Mouse (Mus musculus) v-Abl transformed pro-B cells (cell line): ENCODE results near the gene Csnka2ip.

Experiments used
- in situ Hi-C, 2 experiments: fragments of 400-800 bp; cut with MboI; formaldehyde crosslinking; loops; one replicate each; pipeline ENCODE4 v1.15.1; 2025; ENCODE audit not compliant: unreplicated experiment in 2 of 2

The Csnka2ip gene

GRCm38 (mm10) chr16:64602308-64602707 lies at the start of gene Csnka2ip:
Gene Csnka2ip (minus strand): TSS chr16:64602408.
- in situ Hi-C loops = no loop called here

- in situ Hi-C loops = no loop called here
These were observed 47.5 kb upstream of the Csnka2ip start for GRCm38 (mm10) chr16:64649594-64650290.

DNA sequence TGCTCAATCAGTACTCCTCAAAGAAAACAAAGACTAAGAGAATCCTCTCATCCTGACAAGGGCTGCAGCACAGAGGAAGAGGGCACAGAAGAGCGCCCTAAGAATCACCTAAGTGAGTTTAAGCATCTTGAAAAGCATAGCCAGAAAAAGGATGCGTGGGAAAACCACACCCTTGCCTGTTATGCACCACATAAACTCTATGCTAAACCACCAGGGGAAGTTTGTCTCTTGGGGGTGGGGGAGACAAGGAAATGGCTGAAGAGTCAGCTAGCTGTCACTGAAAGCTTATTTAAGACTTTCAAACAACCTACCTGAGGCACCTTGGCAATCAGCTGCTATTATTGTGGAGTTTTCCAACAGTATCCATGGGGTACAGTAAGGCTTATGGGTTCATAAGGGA lies 45.6 kb upstream of the Csnka2ip start:
- in situ Hi-C loops = no loop called here

- in situ Hi-C loops = no loop called here
These were observed 32.9 kb upstream of the Csnka2ip start for GRCm38 (mm10) chr16:64635110-64635509.

- in situ Hi-C loops = no loop called here
These were observed 17.9 kb upstream of the Csnka2ip start for GRCm38 (mm10) chr16:64620116-64620515.

DNA sequence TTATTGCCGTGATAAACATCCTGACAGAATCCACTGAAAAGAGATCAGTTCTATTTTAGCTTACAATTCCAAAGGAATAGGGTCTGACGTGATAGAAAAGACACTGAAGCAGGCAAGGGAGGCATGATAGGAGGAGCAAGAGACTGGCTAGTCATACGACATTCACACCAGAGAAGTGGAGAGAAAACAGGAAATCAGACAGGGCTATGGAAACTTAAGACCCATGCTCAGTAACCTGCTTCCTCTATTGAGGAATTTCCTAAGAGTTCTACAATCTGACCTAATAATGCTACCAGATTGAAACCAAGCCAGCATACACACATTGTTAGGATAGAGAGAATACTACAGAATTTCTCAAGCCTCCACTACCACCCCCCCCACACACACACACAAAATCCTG lies 12.4 kb upstream of the Csnka2ip start:
- in situ Hi-C loops = no loop called here

DNA sequence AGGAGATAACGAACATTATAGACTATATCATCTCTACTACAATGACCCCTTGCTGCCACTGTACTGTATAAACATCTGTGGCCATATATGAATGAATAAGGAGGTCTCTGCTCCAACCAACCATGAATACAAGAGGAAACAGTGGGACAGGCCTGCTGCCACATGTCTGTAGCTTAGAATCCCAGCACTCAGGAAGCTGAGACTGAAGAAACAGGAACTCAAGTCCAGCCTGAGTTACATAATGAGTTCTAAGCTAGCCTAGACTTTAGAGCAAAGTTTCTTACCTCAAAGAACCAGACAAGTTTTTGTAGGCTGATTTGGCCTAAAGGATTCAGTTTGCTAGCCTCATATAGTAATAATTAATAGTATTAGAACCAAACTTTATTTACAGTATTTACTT lies 5.6 kb upstream of the Csnka2ip start:
- in situ Hi-C loops = no loop called here

DNA sequence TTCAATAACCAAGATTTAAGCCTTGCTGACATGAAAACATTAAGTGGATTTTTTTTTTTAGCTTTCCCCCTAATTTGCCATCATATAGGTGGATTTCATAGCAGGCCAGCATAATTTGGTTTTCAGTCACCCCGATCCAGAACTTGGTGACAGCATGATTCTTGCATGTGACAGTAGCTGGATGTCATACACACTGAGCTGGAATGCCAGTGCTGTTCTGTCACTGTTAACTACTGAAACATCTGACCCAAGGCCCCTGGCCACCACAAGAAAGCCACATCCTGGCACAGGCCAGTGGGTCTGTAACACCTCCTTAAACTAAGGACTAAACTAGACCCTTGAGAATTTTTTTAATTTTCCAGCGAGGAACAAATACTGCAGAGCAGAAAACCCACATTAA lies 15.4 kb downstream of the Csnka2ip start:
- in situ Hi-C loops = no loop called here

DNA sequence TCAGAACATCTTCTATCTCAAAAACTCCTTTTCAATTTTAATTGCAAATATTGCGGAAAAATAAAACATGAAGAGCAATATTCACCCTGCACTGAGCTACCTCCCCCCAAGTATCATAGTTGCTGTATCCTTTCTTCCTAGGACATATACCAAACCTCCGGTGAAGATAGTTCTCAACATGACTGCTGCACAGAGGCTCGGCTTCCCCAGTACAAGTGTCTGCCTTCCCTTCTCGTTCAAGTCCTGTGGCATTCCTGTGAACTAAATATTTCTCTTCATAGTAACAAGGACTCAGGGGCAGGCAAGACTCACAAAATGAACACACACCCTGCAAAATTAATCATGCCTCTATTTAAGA lies 16.0 kb downstream of the Csnka2ip start:
- in situ Hi-C loops = no loop called here

GRCm38 (mm10) chr16:64585599-64586261 lies 16.5 kb downstream of the Csnka2ip start:
- in situ Hi-C loops = no loop called here

- in situ Hi-C loops = no loop called here
These were observed 17.6 kb downstream of the Csnka2ip start for GRCm38 (mm10) chr16:64584591-64584990.

- in situ Hi-C loops = no loop called here
These were observed 18.8 kb downstream of the Csnka2ip start for GRCm38 (mm10) chr16:64583406-64583805.

DNA sequence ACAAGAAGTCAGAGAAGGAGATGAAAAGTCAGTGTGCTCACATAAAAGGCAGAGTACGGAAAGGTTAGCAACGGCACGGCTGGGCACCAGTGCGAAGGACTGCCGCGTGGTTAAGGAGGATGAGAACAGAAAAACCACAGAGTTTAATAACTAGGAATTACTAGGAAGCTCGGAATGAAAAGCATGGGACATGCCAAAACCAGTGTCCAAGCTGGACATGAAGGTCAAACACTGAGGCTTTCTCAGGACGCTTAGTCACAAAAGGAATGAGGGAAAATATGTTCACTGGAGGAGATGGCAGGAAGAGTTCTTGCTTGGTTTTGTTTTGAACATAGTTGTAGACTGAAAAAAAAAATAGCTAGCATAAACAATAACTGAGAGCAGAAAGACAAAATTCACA lies 32.7 kb downstream of the Csnka2ip start:
- in situ Hi-C loops = no loop called here

DNA sequence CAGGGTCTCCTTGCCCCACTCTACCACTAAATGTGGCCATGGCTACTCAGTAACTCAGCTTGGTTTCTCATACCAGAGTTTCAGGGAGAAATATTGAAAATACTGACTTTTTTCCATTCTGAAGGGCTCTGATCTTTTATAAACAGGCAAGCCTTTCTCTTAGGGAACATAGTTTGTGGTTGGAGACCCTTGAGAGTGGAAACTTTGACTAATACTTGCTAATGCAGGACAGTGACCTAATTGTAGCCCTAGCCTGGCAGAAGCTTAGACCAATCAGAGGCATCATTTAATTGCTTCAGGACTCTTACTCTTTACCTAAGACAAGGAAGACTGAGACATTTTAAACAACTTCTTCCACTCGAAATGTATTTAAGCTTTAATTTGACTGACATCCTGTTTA lies 39.1 kb downstream of the Csnka2ip start:
- in situ Hi-C loops = no loop called here

DNA sequence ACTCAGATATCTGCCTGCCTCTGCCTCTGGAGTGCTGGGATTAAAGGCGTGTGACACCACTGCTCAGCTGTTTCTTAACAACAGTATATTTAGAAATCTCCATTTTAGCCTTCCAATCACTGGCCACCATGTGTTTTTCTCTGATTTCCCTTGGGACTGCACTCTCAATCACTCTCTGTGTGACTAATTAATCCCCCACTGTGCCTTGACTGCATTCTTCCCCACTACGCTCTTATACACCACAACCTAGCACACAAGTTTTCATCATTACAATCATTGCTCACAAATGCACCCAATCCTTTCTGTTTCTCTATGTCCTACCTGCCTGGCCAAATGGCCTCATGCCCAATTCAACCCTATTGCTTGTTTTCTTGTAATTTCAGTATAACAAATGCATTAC lies 43.7 kb downstream of the Csnka2ip start:
- in situ Hi-C loops = no loop called here

DNA sequence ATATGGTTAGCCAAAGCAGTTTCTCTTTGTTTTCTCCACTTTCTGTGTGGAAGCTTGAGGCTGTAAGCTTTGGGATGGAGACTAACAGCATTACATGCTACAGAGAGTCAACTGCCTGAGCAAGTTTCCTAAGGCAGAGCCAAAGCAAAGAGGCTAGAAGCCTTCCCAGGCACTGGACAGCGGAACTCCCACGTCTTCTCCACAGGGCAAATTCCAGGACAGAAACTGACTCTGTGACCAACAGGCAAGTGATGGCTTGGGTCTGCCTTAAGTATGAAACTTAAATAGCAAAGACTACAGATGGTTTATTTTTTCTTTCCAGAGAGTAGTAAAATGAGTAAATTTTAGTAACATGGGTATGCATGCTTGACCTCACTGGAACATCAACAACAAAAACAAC lies 75.3 kb downstream of the Csnka2ip start:
- in situ Hi-C loops = no loop called here

GRCm38 (mm10) chr16:64524051-64524645 lies 78.1 kb downstream of the Csnka2ip start:
- in situ Hi-C loops = no loop called here

DNA sequence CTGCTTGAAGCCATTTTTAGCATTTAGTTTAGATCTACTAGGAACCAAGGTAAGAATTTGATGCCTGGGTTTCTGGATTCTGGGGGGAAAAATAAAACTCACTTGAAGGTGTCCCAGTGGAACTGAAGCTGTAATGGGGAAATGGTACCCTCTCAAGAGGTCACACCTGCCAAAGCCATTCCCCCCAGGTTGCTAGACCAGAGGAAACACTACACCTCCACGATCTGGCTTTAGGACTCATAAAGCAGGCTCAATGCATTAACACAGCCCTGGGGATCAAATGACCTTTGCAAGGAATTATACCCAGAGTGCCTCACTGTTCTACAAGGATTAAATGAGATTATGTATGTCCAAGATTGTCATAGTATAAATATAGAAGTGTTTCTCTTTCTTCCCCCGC lies 88.8 kb downstream of the Csnka2ip start:
- in situ Hi-C loops = no loop called here
